Mouse (Mus musculus): ENCODE measurements at regions not wholly inside any gene's neighbourhood (a gene's known extent, or its start where the extent isn't known, plus 50 kb on each side); places are given as distances from the start of the nearest gene placed in this dataset.

- TF ChIP-seq CTCF (IDR thresholded peaks at IDR 0.05; ENCODE audit: extremely low read depth, insufficient read depth, low read length): no peak
- TF ChIP-seq POLR2A (IDR thresholded peaks at IDR 0.05; ENCODE audit: extremely low read depth, insufficient read depth, low read length): no peak
Observed at GRCm38 (mm10) chr2:167761404-167761936, 71.8 kb upstream of the Tmem189 start.
